Mouse (Mus musculus) megakaryocyte, embryonic 14.5 days (primary cell): ENCODE data around the gene Atp8a2. TPM values are rescaled to one million over a fixed set of nuclear protein-coding genes. Genes with fewer than 3 reads are reported as not detected.
"Not testable (repeated sequence)": the region's sequence is repeated elsewhere in the genome, so short reads cannot be mapped to it uniquely, and the experiment has no call there.

Source experiments
- H3K27me3 ChIP-seq: replicated peaks from 2 replicates; pipeline ENCODE3; 2012; ENCODE audit warnings: inconsistent platforms
- H3K36me3 ChIP-seq: replicated peaks from 2 replicates; pipeline ENCODE3; 2012; ENCODE audit warnings: low read length, inconsistent platforms, mixed read lengths
- H3K4me1 ChIP-seq: 2 replicates; pipeline ENCODE4 v1.6.1; 2012; ENCODE audit warnings: inconsistent platforms
- H3K4me3 ChIP-seq: replicated peaks from 2 replicates; pipeline ENCODE3; 2012; ENCODE audit warnings: moderate library complexity, mild to moderate bottlenecking, inconsistent platforms
- H3K9me3 ChIP-seq: 2 replicates; pipeline ENCODE4 v1.6.1; 2012; ENCODE audit warnings: inconsistent platforms
- FLI1 ChIP-seq: IDR thresholded peaks from 2 replicates; pipeline ENCODE4 v1.6.1; 2012; ENCODE audit warnings: low read length, inconsistent platforms, mixed read lengths
- GATA1 ChIP-seq: IDR thresholded peaks from 3 replicates; pipeline ENCODE4 v1.6.1; 2012; ENCODE audit warnings: mixed read lengths, low read length, inconsistent platforms, borderline replicate concordance
- polyA plus RNA-seq: library from polyadenylated mRNA; stranded (reverse); fragments of >175 nt; gene quantifications from 2 replicates; pipeline ENCODE4 v1.2.3, GENCODE M21; 2012; ENCODE audit warnings: low replicate concordance; ENCODE audit not compliant: insufficient read depth

Atp8a2 gene
- polyA plus RNA-seq, 1 experiment: 0.02 TPM

GRCm38 (mm10) chr14:59723163-59723562, 473.8 kb downstream of the Atp8a2 start:
- H3K4me1 ChIP-seq: no peaks in the 10 kb centered on the region
- no peak overlapping the region for H3K4me3 ChIP-seq
- no peak for TF ChIP-seq GATA1
- TF ChIP-seq FLI1: no peak
- H3K27me3 ChIP-seq: no peaks in the 10 kb centered on the region
- no peaks in the 10 kb centered on the region for H3K9me3 ChIP-seq
- H3K36me3 ChIP-seq: no peaks in the 10 kb centered on the region

GRCm38 (mm10) chr14:59721957-59722356, 475.0 kb downstream of the Atp8a2 start:
- Histone ChIP-seq H3K4me1 (no peaks in the 10 kb centered on the region), H3K4me3 (no peak overlapping the region), H3K36me3 (no peaks in the 10 kb centered on the region), H3K27me3 (no peaks in the 10 kb centered on the region), H3K9me3 (no peaks in the 10 kb centered on the region)
- no peak for TF ChIP-seq GATA1
- no peak for TF ChIP-seq FLI1

GRCm38 (mm10) chr14:59721356-59721755, 475.6 kb downstream of the Atp8a2 start:
- H3K4me3 ChIP-seq: no peak overlapping the region
- no peaks in the 10 kb centered on the region for H3K4me1 ChIP-seq
- no peaks in the 10 kb centered on the region for H3K27me3 ChIP-seq
- TF ChIP-seq FLI1 (no peak), GATA1 (no peak)
- H3K9me3 ChIP-seq: no peaks in the 10 kb centered on the region
- H3K36me3 ChIP-seq: no peaks in the 10 kb centered on the region

- no peak overlapping the region for H3K4me3 ChIP-seq
- no peaks in the 10 kb centered on the region for H3K36me3 ChIP-seq
- no peak for TF ChIP-seq GATA1
- no peak for TF ChIP-seq FLI1
Observed at GRCm38 (mm10) chr14:59720386-59720785, 476.6 kb downstream of the Atp8a2 start.

GRCm38 (mm10) chr14:59716443-59717085, 480.4 kb downstream of the Atp8a2 start:
- not testable (repeated sequence) for H3K36me3 ChIP-seq, H3K27me3 ChIP-seq, H3K9me3 ChIP-seq, H3K4me1 ChIP-seq, H3K4me3 ChIP-seq

More at GRCm38 (mm10) chr14:59720386-59720785, 476.6 kb downstream of the Atp8a2 start:
- no peaks in the 10 kb centered on the region for H3K27me3 ChIP-seq
- H3K9me3 ChIP-seq: no peaks in the 10 kb centered on the region
- H3K4me1 ChIP-seq: no peaks in the 10 kb centered on the region

GRCm38 (mm10) chr14:59715695-59716442, 481.1 kb downstream of the Atp8a2 start:
- Histone ChIP-seq H3K27me3 (no peaks in the 10 kb centered on the region), H3K36me3 (no peaks in the 10 kb centered on the region)
- TF ChIP-seq FLI1 (no peak), GATA1 (no peak)

GRCm38 (mm10) chr14:59709505-59710335, 487.3 kb downstream of the Atp8a2 start:
- H3K4me1 ChIP-seq: no peaks in the 10 kb centered on the region
- TF ChIP-seq GATA1 (no peak), FLI1 (no peak)
- H3K4me3 ChIP-seq: no peak overlapping the region
- H3K9me3 ChIP-seq: no peaks in the 10 kb centered on the region
- H3K36me3 ChIP-seq: no peaks in the 10 kb centered on the region
- no peaks in the 10 kb centered on the region for H3K27me3 ChIP-seq

More at GRCm38 (mm10) chr14:59715695-59716442, 481.1 kb downstream of the Atp8a2 start:
- Histone ChIP-seq H3K4me1 (no peaks in the 10 kb centered on the region), H3K4me3 (no peak overlapping the region), H3K9me3 (no peaks in the 10 kb centered on the region)

- TF ChIP-seq GATA1 (no peak), FLI1 (no peak)
- H3K4me1 ChIP-seq: no peaks in the 10 kb centered on the region
- H3K36me3 ChIP-seq: no peaks in the 10 kb centered on the region
- no peak overlapping the region for H3K4me3 ChIP-seq
- H3K9me3 ChIP-seq: no peaks in the 10 kb centered on the region
- H3K27me3 ChIP-seq: no peaks in the 10 kb centered on the region
Observed at GRCm38 (mm10) chr14:59708009-59708408, 489.0 kb downstream of the Atp8a2 start.

- Histone ChIP-seq H3K9me3 (no peaks in the 10 kb centered on the region), H3K4me1 (no peaks in the 10 kb centered on the region), H3K36me3 (no peaks in the 10 kb centered on the region), H3K27me3 (peaks cover 3% of the 10 kb centered on the region), H3K4me3 (no peak overlapping the region)
- TF ChIP-seq FLI1 (no peak), GATA1 (no peak)
Observed at GRCm38 (mm10) chr14:59705326-59706058, 491.5 kb downstream of the Atp8a2 start.
